Mouse (Mus musculus) urinary bladder, postnatal 25 days (tissue): Measurements from ENCODE around the gene Olfr809.

Experiments
- DNase-seq: peaks from one replicate; pipeline ENCODE4 v3.0.0; 2022; ENCODE audit warnings: low spot score

The Olfr809 gene

GRCm38 (mm10) chr10:129774338-129774737, at the start of gene Olfr809:
TSS of gene Olfr809 (plus strand) at chr10:129774638.
- no peak for DNase-seq

- DNase-seq: no peak
Measured at GRCm38 (mm10) chr10:129729275-129729674, 45.2 kb upstream of the Olfr809 start, which contains the start of gene Olfr805. TSS of gene Olfr805 (minus strand) at chr10:129729375.

- DNase-seq: no peak
Measured at GRCm38 (mm10) chr10:129741821-129742220, 32.6 kb upstream of the Olfr809 start, which contains the start of gene Olfr806. TSS of gene Olfr806 (minus strand) at chr10:129741921.

GRCm38 (mm10) chr10:129757693-129758092, 16.7 kb upstream of the Olfr809 start, which contains the start of gene Olfr807:
TSS of gene Olfr807 (minus strand) at chr10:129757793.
- no peak for DNase-seq

GRCm38 (mm10) chr10:129765182-129765581, 9.3 kb upstream of the Olfr809 start, which contains the start of gene Olfr808:
TSS of gene Olfr808 (plus strand) at chr10:129765482.
- no peak for DNase-seq

- DNase-seq: no peak
Measured at GRCm38 (mm10) chr10:129778123-129778522, 3.7 kb downstream of the Olfr809 start.

GRCm38 (mm10) chr10:129794817-129795216, 20.4 kb downstream of the Olfr809 start, which contains the start of gene Olfr810:
TSS of gene Olfr810 (minus strand) at chr10:129794917.
- no peak for DNase-seq

GRCm38 (mm10) chr10:129804296-129804695, 29.9 kb downstream of the Olfr809 start, which contains the start of gene Olfr811:
TSS of gene Olfr811 (minus strand) at chr10:129804396.
- no peak for DNase-seq
